Mouse (Mus musculus) small intestine, adult 2 months (tissue): Measurements from ENCODE around the gene Fbxl20.

Experiments used
- CTCF ChIP-seq: fragments of 200-500 bp; IDR thresholded peaks from 2 replicates; pipeline ENCODE4 v1.5.1; 2012; ENCODE audit warnings: low read depth, mild to moderate bottlenecking, control low read depth, inconsistent platforms, low read length, moderate library complexity, mixed read lengths; ENCODE audit not compliant: insufficient replicate concordance, insufficient read length; ENCODE audit errors: extremely low read depth
- POLR2A ChIP-seq: fragments of 200-500 bp; IDR thresholded peaks from 2 replicates; pipeline ENCODE4 v1.6.1; 2012; ENCODE audit warnings: low read depth, mild to moderate bottlenecking, control low read depth, inconsistent platforms, low read length, moderate library complexity

DNA sequence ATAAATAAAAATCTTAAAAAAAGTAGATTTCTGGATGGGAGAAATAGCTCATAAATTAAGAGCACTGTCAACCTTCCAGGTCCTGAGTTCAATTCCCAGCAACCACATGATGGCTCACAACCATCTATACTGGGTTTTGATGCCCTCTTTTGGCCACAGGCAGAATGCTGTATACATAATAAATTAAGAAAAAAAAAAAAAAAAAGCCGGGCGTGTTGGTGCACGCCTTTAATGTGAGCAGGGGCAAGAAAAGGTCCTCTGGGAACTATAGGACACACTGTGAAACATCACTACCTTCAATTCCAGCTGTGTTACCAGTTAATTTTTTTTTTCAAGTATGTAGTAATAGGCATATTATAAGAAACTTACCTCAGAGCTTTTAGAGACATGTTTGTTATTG, 48.9 kb downstream of the Fbxl20 start:
- TF ChIP-seq CTCF = no peak
- TF ChIP-seq POLR2A = no peak
